Mouse (Mus musculus): Measurements from ENCODE around the gene Cntn4. TPM values are rescaled to one million over a fixed set of nuclear protein-coding genes. Genes with fewer than 3 reads are reported as not detected.
A peak's percentile ranks its signal among the peaks of the same experiment; 100 is the strongest.

Gene Cntn4
- polyA plus RNA-seq, 1 experiment from 2014 or later: 34.0 TPM

- Histone ChIP-seq H3K27me3 (ENCODE audit: control insufficient read depth, insufficient read depth, low read length) (no peaks in the 10 kb centered on the region), H3K4me2 (replicated peaks) (no peak overlapping the region), H3K9ac (no peak overlapping the region), H3K36me3 (replicated peaks; ENCODE audit: control insufficient read depth, insufficient read depth) (no peaks in the 10 kb centered on the region), H3K4me3 (replicated peaks; ENCODE audit: low read length) (no peak overlapping the region), H3K27ac (no peak overlapping the region), H3K4me1 (replicated peaks; ENCODE audit: control insufficient read depth, insufficient read depth, low read length) (no peaks in the 10 kb centered on the region), H3K9me3 (ENCODE audit: control insufficient read depth, low read length) (no peaks in the 10 kb centered on the region)
- WGBS: 56% methylated on average over 2 of the region's 2 CpGs
- 0 out of 2 replicates have a peak, but pooled peaks have one; percentile 31 for ATAC-seq (ENCODE audit: low FRiP score)
- DNase-seq (ENCODE audit: low spot score): no peak
These were observed 710.5 kb downstream of the Cntn4 start for GRCm38 (mm10) chr6:106387833-106388406.

- Histone ChIP-seq H3K9ac (no peak overlapping the region), H3K27ac (no peak overlapping the region), H3K36me3 (replicated peaks; ENCODE audit: control insufficient read depth, insufficient read depth) (no peaks in the 10 kb centered on the region), H3K9me3 (ENCODE audit: control insufficient read depth, low read length) (no peaks in the 10 kb centered on the region), H3K27me3 (ENCODE audit: control insufficient read depth, insufficient read depth, low read length) (no peaks in the 10 kb centered on the region), H3K4me2 (replicated peaks) (no peak overlapping the region), H3K4me3 (replicated peaks; ENCODE audit: low read length) (no peak overlapping the region), H3K4me1 (replicated peaks; ENCODE audit: control insufficient read depth, insufficient read depth, low read length) (no peaks in the 10 kb centered on the region)
- ATAC-seq (ENCODE audit: low FRiP score) (no peak), DNase-seq (ENCODE audit: low spot score) (no peak)
- 80% methylated on average over 3 of the region's 3 CpGs for WGBS
These were observed 730.6 kb downstream of the Cntn4 start for GRCm38 (mm10) chr6:106408014-106408413.

GRCm38 (mm10) chr6:106408634-106409033 lies 731.2 kb downstream of the Cntn4 start:
- H3K9ac ChIP-seq: no peak overlapping the region
- WGBS: 74% methylated on average over 3 of the region's 3 CpGs
- H3K4me2 ChIP-seq (replicated peaks): no peak overlapping the region
- no peaks in the 10 kb centered on the region for H3K27me3 ChIP-seq (ENCODE audit: control insufficient read depth, insufficient read depth, low read length)
- no peak overlapping the region for H3K4me3 ChIP-seq (replicated peaks; ENCODE audit: low read length)
- H3K9me3 ChIP-seq (ENCODE audit: control insufficient read depth, low read length): no peaks in the 10 kb centered on the region
- H3K4me1 ChIP-seq (replicated peaks; ENCODE audit: control insufficient read depth, insufficient read depth, low read length): no peaks in the 10 kb centered on the region
- no peaks in the 10 kb centered on the region for H3K36me3 ChIP-seq (replicated peaks; ENCODE audit: control insufficient read depth, insufficient read depth)
- no peak for ATAC-seq (ENCODE audit: low FRiP score)
- no peak for DNase-seq (ENCODE audit: low spot score)
- H3K27ac ChIP-seq: no peak overlapping the region

- no peak for ATAC-seq (ENCODE audit: low FRiP score)
- Histone ChIP-seq H3K4me2 (replicated peaks) (no peak overlapping the region), H3K36me3 (replicated peaks; ENCODE audit: control insufficient read depth, insufficient read depth) (no peaks in the 10 kb centered on the region), H3K9ac (no peak overlapping the region), H3K4me1 (replicated peaks; ENCODE audit: control insufficient read depth, insufficient read depth, low read length) (no peaks in the 10 kb centered on the region), H3K27me3 (ENCODE audit: control insufficient read depth, insufficient read depth, low read length) (no peaks in the 10 kb centered on the region), H3K27ac (no peak overlapping the region), H3K9me3 (ENCODE audit: control insufficient read depth, low read length) (no peaks in the 10 kb centered on the region), H3K4me3 (replicated peaks; ENCODE audit: low read length) (no peak overlapping the region)
- no peak for DNase-seq (ENCODE audit: low spot score)
These were observed 745.5 kb downstream of the Cntn4 start for GRCm38 (mm10) chr6:106422947-106423346.

- Histone ChIP-seq H3K27ac (no peak overlapping the region), H3K4me1 (replicated peaks; ENCODE audit: control insufficient read depth, insufficient read depth, low read length) (no peaks in the 10 kb centered on the region), H3K9me3 (ENCODE audit: control insufficient read depth, low read length) (no peaks in the 10 kb centered on the region), H3K9ac (no peak overlapping the region), H3K36me3 (replicated peaks; ENCODE audit: control insufficient read depth, insufficient read depth) (no peaks in the 10 kb centered on the region), H3K4me3 (replicated peaks; ENCODE audit: low read length) (no peak overlapping the region), H3K4me2 (replicated peaks) (no peak overlapping the region), H3K27me3 (ENCODE audit: control insufficient read depth, insufficient read depth, low read length) (no peaks in the 10 kb centered on the region)
- ATAC-seq (ENCODE audit: low FRiP score): no peak
- 93% methylated on average over 2 of the region's 2 CpGs for WGBS
- no peak for DNase-seq (ENCODE audit: low spot score)
These were observed 746.0 kb downstream of the Cntn4 start for GRCm38 (mm10) chr6:106423471-106423870.

- no peak for ATAC-seq (ENCODE audit: low FRiP score)
- WGBS: 91% methylated on average over 3 of the region's 3 CpGs
- H3K4me3 ChIP-seq (replicated peaks; ENCODE audit: low read length): no peak overlapping the region
These were observed 749.2 kb downstream of the Cntn4 start for GRCm38 (mm10) chr6:106426615-106427014.

GRCm38 (mm10) chr6:106431466-106431865 lies 754.0 kb downstream of the Cntn4 start:
- Histone ChIP-seq H3K27ac (no peak overlapping the region), H3K4me3 (replicated peaks; ENCODE audit: low read length) (no peak overlapping the region), H3K9ac (no peak overlapping the region), H3K4me2 (replicated peaks) (no peak overlapping the region), H3K4me1 (replicated peaks; ENCODE audit: control insufficient read depth, insufficient read depth, low read length) (no peaks in the 10 kb centered on the region), H3K27me3 (ENCODE audit: control insufficient read depth, insufficient read depth, low read length) (no peaks in the 10 kb centered on the region), H3K9me3 (ENCODE audit: control insufficient read depth, low read length) (no peaks in the 10 kb centered on the region), H3K36me3 (replicated peaks; ENCODE audit: control insufficient read depth, insufficient read depth) (no peaks in the 10 kb centered on the region)
- ATAC-seq (ENCODE audit: low FRiP score): no peak
- DNase-seq (ENCODE audit: low spot score): no peak
- WGBS: 81% methylated on average over 3 of the region's 3 CpGs

More at GRCm38 (mm10) chr6:106426615-106427014, 749.2 kb downstream of the Cntn4 start:
- H3K9ac ChIP-seq: no peak overlapping the region
- H3K27me3 ChIP-seq (ENCODE audit: control insufficient read depth, insufficient read depth, low read length): no peaks in the 10 kb centered on the region
- H3K36me3 ChIP-seq (replicated peaks; ENCODE audit: control insufficient read depth, insufficient read depth): no peaks in the 10 kb centered on the region
- no peak overlapping the region for H3K4me2 ChIP-seq (replicated peaks)
- no peak overlapping the region for H3K27ac ChIP-seq
- no peaks in the 10 kb centered on the region for H3K4me1 ChIP-seq (replicated peaks; ENCODE audit: control insufficient read depth, insufficient read depth, low read length)
- no peaks in the 10 kb centered on the region for H3K9me3 ChIP-seq (ENCODE audit: control insufficient read depth, low read length)
- no peak for DNase-seq (ENCODE audit: low spot score)

- no peaks in the 10 kb centered on the region for H3K36me3 ChIP-seq (replicated peaks; ENCODE audit: control insufficient read depth, insufficient read depth)
- H3K4me3 ChIP-seq (replicated peaks; ENCODE audit: low read length): no peak overlapping the region
- H3K4me2 ChIP-seq (replicated peaks): no peak overlapping the region
- 70% methylated on average over 1 of the region's 1 CpGs for WGBS
- DNase-seq (ENCODE audit: low spot score) (no peak), ATAC-seq (ENCODE audit: low FRiP score) (no peak)
- H3K9me3 ChIP-seq (ENCODE audit: control insufficient read depth, low read length): no peaks in the 10 kb centered on the region
- H3K9ac ChIP-seq: no peak overlapping the region
- H3K27ac ChIP-seq: no peak overlapping the region
- H3K4me1 ChIP-seq (replicated peaks; ENCODE audit: control insufficient read depth, insufficient read depth, low read length): no peaks in the 10 kb centered on the region
- no peaks in the 10 kb centered on the region for H3K27me3 ChIP-seq (ENCODE audit: control insufficient read depth, insufficient read depth, low read length)
These were observed 763.3 kb downstream of the Cntn4 start for GRCm38 (mm10) chr6:106440786-106441185.

GRCm38 (mm10) chr6:106441246-106441645 lies 763.8 kb downstream of the Cntn4 start:
- no peak for DNase-seq (ENCODE audit: low spot score)
- Histone ChIP-seq H3K4me1 (replicated peaks; ENCODE audit: control insufficient read depth, insufficient read depth, low read length) (no peaks in the 10 kb centered on the region), H3K27ac (no peak overlapping the region), H3K9ac (no peak overlapping the region), H3K27me3 (ENCODE audit: control insufficient read depth, insufficient read depth, low read length) (no peaks in the 10 kb centered on the region), H3K4me2 (replicated peaks) (no peak overlapping the region), H3K36me3 (replicated peaks; ENCODE audit: control insufficient read depth, insufficient read depth) (no peaks in the 10 kb centered on the region), H3K9me3 (ENCODE audit: control insufficient read depth, low read length) (no peaks in the 10 kb centered on the region), H3K4me3 (replicated peaks; ENCODE audit: low read length) (no peak overlapping the region)
- ATAC-seq (ENCODE audit: low FRiP score): no peak
- WGBS: 73% methylated on average over 3 of the region's 3 CpGs

Data from hindbrain, embryonic 14.5 days (tissue).